Mouse (Mus musculus): Measurements from ENCODE around the gene Cdh24.

DNA sequence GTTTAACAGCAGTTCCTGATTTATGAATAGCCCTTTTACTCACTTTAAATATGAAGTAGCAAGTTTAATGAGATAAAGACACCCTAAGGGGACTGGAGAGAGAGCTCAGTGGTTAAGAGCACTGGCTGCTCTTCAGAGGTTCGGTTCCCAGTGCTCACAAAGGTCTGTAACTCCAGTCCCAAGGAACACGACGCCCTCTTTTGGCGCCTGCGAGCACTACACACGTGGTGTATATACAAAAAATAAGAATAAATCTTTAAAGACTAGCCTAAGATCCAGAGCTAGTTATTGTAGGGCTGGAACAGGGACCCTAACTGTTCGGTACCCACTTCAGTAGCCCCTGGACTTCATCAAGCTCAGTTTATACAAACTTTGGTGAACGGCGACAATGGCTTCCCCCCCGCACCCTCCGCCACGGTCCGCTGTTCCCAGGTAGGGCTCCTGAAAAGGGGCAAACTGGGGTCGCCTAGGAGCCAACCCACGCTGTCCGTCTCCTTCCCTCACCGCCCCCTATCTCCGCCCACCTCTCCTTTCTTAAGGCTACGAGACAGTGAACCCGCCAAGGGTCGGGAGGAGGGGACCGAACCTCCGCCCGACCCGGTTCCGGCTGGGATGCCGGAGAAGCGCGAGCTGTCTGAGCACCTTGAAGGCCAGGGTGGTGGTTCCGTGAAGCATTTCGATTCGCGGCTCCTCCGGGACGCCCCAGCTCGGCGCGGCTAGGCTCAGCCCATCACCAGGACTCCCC, 23.8 kb downstream of the Cdh24 start:
- TF ChIP-seq POLR2A (IDR thresholded peaks at IDR 0.05; ENCODE audit: insufficient read depth, low read depth, low read length) (no peak), EP300 (IDR thresholded peaks at IDR 0.05; ENCODE audit: insufficient read depth, low read depth, low read length) (no peak), CTCF (IDR thresholded peaks at IDR 0.05) (peak; percentile 15; the same call in 1 of the 2 replicates)
